Mouse (Mus musculus) NIH3T3 (cell line): ENCODE measurements around the gene Ryr3.
A peak's percentile ranks its signal among the peaks of the same experiment; 100 is the strongest.

Source experiments
- DNase-seq: peaks from one replicate; pipeline ENCODE4 v3.0.0-alpha.2; 2012; ENCODE audit warnings: low read depth

Gene Ryr3

DNA sequence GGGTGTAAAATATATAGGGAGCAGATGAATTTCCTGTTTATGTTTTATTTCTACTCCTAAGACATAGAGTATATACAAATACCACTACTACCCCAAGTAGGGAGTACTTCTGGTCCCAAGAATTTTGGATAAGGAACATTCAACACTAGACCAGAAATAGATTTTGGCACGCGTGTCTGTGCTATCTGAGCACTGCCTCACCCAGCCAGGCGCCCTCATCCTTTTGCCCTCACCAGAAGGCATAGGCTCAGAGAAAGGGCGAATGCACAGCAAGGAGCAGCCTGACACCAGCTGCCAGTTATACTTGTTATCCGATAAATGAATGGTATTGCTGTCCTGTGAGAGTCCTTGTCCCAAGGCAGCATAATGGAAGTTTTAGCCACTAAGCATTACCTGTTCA is 579.7 kb downstream of the Ryr3 start:
- DNase-seq: no peak

DNA sequence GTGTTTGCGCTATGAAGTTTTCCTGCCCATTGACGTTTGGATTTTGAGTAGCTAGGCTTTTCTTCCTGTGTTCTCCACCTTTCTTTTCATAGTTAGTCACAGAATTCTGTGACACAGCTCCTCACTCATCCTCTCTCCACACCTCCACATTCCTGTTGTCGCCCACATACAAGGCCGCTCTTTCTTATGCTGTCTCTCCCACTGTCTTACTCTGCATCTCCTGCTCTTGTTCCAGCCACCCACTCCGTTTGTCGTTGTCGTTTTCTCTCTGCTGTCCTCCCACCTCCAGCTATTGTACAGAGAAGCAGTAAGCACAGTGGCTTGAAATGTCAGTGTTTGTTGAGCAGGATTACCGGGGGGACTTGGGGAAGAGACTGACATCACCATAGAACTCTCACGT is 584.4 kb downstream of the Ryr3 start:
- no peak for DNase-seq

DNA sequence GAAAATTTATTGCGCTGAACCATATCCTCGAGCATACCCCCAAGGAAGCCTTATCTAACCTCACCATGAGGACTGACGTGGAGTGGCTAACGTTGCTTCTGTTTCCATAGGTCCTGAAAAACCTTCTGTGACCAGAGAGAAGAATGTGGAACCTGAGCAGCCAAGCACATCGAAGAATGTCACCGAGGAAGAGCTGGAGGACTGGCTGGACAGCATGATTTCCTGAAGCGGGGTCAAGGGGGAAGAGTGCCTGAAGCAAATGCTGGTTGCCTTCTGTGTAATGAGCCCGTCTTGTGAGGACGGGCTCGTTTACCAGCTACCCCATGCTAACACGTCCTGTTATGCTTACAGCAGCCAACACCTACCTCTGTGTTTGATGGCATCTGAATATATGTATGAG is 586.2 kb downstream of the Ryr3 start:
- no peak for DNase-seq

DNA sequence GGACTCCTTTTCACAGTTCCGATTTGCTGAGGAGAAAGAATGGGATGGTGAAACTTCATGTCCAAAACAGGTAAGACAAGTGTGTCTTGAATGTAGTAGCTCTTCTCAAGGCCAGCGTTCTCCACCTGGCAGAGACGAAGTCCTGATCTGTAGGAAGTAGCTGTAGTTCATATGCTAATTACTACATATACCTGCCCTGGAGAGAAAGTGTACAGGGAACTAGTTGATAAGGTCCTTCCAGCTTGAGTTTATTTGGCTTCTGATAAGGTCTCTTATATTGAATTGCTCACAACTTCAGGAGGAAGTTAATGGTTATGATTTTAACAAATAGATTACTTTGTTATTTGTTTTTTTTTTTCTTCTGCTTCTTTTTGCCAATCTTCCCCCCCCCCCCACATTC is 591.7 kb downstream of the Ryr3 start:
- no peak for DNase-seq

GRCm38 (mm10) chr2:112617206-112617605 is 599.7 kb downstream of the Ryr3 start:
- DNase-seq: no peak

GRCm38 (mm10) chr2:112614375-112614774 is 602.5 kb downstream of the Ryr3 start:
- no peak for DNase-seq

DNA sequence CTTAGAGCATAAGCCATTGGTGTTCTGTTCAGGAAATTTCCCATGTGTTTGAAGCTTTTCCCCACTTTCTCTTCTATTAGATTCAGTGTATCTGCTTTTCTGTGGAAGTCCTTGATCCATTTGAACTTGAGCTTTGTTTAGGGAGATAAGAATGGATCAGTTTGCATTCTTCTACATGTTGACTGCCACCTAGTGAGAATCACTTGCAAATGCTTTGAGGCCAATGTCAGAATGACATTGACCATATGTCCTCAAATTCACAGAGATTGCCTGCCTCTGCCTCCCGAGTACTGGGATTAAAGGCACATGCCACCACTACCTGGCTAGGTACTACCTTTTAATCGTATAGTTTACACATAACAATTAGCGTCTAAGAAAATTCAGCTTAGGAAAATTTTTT is 604.3 kb downstream of the Ryr3 start:
- peak; percentile 16 for DNase-seq

GRCm38 (mm10) chr2:112606536-112606935 is 610.4 kb downstream of the Ryr3 start:
- DNase-seq: no peak

DNA sequence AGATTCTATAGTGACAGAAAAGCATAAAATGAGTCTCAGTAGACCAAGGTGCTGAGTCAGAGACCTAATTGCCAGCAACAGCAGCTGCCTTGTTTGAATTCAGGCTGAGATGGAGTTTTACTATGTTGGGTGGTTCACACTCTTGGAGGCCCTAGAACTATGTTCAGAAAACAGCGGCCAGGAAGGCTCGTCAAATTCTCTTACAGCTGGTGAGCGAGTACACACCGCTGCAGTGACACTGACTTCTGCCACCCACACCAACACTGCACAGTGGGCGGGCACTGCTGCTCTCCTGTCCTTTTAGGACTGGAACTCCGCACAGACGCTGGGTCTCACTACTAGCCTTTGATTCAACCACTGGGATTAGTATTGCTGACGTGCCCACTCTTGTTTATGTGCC is 614.4 kb downstream of the Ryr3 start:
- no peak for DNase-seq

GRCm38 (mm10) chr2:112600222-112600621 is 616.7 kb downstream of the Ryr3 start:
- DNase-seq: no peak

GRCm38 (mm10) chr2:112597064-112597463 is 619.8 kb downstream of the Ryr3 start:
- no peak for DNase-seq

DNA sequence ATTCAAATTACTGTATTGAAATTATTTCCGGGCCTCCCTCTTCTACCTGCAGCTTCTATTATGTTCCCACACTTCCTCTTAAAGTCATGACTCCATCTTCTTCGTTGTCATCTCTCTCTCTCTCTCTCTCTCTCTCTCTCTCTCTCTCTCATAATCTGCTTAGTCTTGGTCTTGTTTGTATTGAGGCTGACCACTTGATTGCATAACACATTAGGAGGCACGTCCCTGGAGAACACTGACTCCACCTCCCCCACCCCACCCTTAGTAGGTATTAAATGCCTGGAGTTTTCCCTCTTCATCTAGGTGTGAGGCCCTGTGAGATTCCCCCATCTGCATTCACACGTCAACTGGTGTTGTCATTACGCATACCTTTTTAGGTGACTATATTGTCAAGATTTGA is 620.5 kb downstream of the Ryr3 start:
- no peak for DNase-seq

- no peak for DNase-seq
Measured at GRCm38 (mm10) chr2:112595807-112596206, 621.1 kb downstream of the Ryr3 start.

- no peak for DNase-seq
Measured at GRCm38 (mm10) chr2:112593781-112594180, 623.1 kb downstream of the Ryr3 start.

GRCm38 (mm10) chr2:112593322-112593721 is 623.6 kb downstream of the Ryr3 start:
- DNase-seq: no peak

DNA sequence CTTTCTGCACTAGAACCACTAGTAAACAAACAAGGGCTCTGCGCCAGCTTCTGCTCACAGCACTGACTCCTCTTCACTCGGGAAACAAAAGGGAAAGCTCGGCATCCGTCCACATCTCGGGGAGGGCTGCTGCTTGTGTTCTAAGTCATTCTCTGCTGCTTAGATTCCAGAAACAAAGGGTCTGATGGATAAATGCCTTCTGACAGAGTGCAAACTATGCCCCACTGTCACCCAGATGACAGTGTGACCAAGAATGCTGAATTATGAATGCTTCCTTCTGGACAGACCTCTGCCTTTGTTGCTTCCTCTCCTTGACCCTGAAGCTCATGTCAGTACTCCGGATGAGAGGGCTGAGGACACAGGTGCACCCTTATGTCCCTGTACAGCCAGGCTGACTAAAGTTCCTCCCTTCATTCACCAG is 625.4 kb downstream of the Ryr3 start:
- DNase-seq: peak; percentile 25

GRCm38 (mm10) chr2:112590985-112591384 is 625.9 kb downstream of the Ryr3 start:
- DNase-seq: no peak
